Mouse (Mus musculus): ENCODE results near the gene Slc25a47.
A peak's percentile ranks its signal among the peaks of the same experiment; 100 is the strongest.

The Slc25a47 gene

DNA sequence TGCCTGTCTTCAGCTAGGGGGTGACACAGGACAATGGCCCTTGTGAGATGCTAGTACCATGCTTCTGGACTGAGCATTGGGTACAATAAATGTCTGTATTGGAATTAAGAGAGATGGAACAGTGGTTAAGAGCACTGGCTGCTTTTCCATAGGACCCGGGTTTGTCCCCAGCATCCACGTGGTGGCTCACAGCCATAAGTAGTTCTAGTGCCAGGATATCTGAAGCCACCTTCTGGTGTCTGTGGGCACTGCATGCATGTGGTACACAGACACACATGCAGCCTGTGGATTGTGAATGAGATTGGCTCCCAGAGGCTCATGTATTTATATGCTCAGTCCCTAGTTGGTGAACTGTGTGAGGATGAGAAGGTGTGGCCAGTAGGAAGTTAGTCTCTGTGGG, 33.7 kb downstream of the Slc25a47 start:
- DNase-seq = peak; percentile 25 to 26

DNA sequence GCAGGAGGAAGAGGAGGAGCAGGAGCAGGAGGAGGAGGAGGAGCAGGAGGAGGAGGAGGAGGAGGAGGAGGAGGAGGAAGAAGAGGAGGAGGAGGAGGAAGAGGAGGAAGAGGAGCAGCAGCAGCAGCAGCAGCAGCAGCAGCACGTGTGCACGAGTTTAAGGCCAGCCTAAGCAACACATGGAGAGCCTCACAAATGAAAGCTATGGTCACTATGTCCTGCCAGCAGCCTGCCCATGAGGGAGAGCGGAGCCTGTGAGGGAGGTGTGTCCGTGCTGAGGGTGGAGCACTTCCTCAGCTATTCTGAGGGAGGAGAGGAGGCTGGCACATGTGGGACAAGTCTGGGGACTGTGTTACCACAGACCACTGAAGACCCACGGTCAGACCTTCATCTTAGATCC, 37.3 kb downstream of the Slc25a47 start:
- DNase-seq = no peak

DNA sequence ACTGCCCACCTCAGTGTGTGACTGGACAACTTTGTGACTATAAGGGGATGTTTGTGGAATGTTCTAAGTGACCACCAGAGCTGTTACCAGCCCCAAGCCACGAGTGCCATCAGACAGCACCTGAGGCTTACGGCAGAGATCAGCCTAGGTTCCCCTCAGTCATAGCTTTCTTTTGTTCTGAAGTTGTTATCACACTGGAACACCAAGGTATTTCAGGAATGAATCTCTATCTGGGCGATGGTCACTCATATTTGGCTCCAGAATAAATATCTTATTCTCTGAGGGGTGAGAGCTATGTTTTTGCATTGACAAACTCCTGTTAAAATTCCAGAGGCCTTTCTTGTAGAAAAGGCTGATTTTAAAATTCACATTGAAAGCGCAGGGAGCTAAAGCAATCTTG, 43.3 kb downstream of the Slc25a47 start:
- DNase-seq = no peak

DNA sequence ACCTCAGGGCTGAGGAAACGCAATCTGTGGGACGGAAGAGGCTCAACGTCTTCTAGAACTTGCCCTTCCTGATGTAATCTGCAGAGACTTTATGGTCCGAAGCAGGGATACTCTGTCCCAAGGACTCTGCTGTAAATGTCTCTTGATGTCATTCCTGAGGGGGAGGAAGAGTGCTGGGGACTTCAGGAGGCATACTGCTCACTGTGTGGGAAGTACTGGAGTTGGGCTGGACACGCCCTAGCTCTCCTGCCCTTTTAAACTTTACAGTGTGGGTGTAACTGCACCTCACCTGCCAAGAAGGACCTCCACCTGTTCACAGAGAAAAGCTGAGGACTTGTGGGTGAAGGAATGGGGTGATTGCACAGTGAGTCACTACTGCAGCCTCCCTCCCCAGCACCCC, 44.8 kb downstream of the Slc25a47 start:
- DNase-seq = no peak

DNA sequence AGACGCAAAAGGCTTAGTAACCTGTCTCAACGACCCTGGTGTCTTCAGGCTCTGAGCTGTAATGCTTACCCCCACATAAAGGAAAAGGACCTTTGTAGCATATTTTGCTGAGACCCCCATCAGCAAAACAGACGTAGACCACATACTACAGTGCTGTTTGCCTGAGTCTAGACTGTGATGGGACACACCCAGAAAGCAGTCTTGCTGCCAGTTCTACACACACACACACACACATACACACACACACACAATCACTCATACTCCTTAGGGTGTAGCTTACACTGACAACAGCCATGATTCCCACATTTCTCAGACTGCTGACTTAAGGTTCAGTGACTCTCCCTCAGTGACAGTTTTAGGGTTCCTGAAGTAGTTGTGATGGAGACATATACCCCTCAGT, 45.3 kb downstream of the Slc25a47 start:
- no peak for DNase-seq

DNA sequence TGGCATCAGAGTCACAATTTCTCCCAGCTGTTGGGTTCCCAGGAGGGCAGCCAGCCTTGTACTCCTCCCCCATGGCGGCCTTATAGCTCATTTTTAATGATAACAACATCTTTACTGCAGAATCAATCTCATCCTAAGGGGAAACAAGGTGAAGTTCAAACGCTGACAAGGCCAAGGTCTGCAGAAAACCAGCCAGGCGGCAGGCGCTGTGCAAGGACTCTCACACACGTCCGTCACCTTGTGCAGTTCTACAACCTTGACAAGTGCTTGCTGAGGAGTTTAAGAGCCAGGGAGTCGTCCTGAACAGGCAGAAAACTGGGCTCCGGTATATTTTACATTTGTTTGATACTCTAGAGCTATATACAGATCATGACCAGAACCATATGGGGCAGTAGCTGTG, 46.9 kb downstream of the Slc25a47 start:
- no peak for DNase-seq

DNA sequence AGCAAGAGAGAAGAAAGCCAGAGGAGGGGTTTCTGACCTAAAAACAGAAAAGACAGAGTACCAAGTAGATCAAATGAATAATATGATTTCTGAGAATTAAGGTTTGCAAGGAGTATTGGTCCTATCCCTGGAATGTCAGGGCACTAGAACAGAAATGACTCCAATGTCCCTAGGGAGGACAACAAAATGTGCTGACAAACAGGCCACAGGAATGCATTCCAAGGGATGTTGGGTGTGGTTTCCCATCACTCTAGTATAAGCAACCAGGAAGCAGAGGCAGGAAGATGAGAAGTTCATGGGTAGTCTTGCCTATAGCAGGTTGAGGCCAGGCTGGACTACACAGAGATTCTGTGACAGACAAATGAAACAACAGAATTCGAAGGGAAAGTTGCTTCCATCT, 50.1 kb downstream of the Slc25a47 start:
- DNase-seq = no peak

DNA sequence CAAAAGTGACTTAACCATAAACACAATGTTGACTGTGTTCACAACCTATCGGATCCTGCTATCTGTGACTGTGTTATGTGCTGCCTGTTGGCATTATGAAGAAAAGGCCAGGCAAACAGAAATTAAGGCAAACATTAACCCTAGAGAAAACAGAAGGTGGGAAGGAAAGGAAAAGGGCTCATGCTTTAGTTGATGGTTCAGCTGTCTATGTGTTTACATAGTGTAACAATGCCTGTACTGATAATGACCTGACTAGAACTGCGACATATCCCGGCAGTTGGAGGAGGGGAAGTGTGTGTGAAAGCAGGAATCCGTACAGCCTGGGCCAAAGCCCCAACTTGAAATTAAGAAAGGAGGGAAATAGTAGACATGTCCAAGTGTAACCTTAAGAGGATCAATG, 51.2 kb downstream of the Slc25a47 start:
- DNase-seq = no peak

DNA sequence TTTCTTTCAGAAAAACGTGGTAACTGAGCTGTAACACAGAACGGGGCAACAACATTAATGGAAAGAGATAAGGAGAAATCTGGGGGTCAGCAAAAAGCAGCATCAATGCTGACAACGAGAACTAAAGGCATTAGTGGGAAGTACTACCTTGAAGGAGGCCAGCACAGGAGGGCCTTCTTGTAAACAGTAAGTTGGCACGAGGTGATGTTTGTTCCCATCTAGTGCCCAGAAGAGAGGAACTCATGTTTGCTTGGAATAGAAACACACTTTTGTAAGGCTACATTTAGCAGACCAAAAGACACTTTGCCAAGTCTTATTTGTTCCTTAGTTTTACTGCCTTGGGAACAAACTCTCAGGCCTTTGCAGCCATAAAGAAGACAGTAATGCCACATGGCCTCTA, 52.8 kb downstream of the Slc25a47 start:
- no peak for DNase-seq

DNA sequence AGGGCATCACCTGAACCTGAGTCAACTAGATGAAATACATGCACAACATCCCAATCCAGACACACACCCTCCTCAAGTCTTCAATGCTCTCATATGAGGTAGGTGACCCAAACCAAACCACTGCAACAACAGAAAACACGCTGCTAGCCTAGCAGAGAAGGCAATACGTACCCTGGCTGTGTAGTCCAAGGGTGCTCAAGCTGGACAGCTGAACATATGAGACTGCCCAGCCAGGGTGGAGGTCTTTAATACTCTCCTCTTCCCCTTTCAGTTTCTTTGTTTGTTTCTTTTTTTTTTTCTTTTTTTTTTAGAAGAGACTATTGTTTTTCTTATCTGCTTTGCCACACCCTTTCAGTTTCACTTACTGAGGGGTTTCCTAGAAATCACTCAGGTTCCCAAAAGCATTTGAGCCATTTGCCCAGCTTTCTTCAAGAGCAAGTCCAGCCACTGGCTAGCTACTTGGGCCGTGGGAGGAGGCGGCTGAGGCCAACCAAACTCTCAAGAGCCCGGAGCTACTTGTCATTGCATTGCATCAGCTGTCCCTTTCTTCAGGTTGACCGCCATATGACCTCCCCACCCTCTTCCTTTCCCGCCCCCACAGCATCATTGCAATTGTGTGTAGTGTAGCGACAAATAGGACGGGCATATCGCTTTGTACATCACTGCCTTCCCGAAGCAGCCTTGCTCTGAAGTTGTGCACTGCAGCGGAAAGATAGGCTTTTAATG, 57.3 kb downstream of the Slc25a47 start, which contains the start of gene Wdr25:
Gene Wdr25 (plus strand): TSS at position 643 of the 726 bp plus-strand sequence.
- DNase-seq = no peak

DNA sequence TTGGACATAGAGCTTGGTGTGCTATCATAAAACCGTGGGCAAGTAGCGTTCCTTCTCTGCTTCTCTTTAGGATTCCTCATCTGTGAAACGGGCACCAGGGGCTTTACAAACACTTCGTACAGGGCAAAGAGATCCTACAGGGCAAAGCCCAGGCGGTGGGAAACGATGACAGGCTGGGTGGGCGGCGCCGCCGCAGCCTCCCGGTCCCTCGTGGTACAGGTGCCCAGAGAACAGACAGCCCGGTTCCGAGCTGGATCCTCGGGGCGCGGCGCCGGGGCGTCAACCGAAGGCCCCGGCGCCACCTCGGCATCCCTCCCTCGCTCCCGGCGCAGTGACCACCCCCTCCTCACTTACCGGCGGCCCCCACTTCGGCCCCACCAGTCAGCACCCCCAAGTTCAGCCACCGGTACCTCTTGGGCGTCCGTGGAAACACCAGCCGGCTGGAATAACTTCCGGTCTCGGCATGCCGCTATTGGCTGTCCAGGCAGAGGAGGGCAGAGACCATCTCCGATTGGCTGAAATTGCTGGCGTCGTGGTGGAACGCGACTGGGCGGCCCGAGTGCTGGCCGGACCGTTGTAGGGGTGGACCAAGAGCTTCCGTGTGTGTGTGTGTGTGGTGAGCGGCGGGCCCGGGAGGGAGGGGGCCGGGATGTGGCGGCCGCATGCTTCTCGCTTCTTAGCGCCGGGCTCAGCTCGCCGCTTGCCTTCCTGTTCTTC, 58.0 kb downstream of the Slc25a47 start, which contains the start of gene Wars:
Gene Wars (minus strand): TSS at position 460 of the 717 bp plus-strand sequence.
- peak; percentile 87 to 93 for DNase-seq

DNA sequence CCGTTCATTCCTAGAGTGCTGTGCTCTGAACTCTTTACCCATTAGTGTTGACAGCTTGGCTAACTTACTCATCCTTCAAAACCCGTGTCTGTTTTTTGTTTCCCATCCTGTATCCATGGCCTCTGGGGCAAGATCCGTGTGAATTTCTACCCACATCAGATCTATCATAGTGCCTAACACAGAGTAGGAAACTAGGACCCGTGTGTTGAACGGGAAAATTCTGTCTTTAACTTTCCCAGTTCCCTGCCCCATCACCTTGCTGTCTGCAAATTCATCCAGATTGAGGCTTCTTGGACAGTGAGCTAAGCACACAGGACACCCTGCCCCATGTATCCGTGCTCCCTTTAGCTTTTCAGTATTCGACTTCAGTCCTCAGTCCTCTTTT, 58.6 kb downstream of the Slc25a47 start:
- no peak for DNase-seq

DNA sequence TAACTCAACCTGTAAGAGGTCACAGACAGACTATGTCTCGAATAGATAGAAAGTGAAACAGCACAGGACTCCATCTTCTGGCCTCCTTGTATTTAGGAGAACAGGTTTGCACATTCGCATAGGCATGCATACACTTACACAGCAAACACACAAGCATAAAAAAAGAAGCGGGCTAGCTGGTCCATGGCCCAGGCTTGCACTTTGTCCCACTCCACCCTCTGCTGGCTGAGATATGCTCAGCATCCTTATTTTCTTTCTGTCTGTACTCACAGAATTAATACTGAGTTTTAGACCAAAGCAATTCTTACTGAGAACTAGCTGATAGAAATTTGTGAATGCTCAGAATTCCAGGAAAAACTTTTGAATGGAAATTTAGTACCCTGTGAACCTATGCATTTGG, 60.2 kb downstream of the Slc25a47 start:
- no peak for DNase-seq

DNA sequence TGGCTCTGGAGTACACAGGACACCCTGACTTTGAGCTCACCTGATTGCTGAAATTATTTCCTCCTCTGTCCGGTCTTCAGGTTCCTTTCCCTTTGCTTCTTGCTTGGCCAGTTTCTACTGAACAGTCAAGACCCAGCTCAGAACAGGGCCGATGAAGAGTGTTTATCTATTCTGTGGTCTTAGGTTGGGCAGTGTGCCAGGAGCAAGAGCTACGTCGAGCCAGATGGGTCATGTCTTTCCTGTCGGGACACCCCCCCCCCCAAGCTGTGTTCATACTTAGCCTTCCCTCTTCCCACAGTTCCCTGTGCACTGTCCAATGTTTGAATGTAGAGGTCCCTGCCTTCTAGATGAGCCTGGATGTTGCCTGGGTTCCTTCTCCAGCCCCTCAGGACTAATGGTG, 65.5 kb downstream of the Slc25a47 start:
- DNase-seq = no peak

DNA sequence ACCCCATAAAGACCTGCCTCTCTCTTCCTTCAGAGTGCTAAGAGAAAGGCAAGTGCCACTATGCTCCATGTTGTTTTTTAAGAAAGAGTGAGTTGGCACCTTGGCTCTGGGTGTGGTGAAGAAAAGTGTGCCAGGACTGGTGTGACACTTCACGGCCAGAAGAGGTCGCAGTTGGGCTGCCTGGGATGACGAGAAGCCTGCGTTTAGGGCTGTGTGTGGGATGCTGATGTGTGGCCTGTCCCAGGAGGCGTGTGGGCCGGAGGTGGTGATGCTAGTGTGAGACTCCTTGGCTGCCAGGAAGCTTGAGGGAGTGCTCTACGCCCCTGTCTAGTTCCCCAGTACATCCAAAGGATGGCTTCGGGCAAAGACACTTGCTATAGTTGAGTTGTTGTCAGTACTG, 67.1 kb downstream of the Slc25a47 start:
- peak; percentile 39 for DNase-seq

DNA sequence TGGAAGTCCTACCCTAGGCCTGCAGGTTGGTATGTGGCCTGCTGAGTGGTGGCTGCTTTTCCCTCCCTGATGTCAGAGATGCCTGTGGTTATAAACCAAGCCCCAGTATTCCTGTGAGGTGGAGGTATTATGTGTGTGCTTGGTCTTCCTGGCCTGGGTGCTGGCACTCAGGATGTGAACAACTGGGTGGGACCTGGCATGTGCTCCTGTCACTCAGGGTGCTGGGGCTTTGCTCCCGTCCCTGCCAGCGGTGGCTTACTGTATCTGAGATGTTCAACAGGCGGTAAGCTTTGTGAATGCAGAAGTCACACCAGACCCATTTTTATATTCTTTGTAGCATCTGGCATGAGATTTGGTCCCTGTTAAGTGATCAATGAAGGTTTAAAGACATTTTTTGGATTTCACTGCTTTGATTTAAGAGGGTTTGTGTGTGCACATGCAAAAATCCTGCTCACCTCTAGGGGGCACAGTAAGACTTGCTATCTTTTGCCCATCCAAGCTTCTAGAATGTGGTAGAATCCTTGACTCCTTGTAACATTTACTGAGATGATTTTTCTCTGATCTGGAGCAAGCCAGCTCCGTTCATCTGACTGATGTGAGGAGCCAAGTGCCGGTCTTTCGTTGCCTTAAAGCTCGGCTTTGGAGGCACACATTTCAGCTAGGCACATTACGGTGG, 67.9 kb downstream of the Slc25a47 start:
- peak in 1 of 2 experiments; percentile 37 for DNase-seq

DNA sequence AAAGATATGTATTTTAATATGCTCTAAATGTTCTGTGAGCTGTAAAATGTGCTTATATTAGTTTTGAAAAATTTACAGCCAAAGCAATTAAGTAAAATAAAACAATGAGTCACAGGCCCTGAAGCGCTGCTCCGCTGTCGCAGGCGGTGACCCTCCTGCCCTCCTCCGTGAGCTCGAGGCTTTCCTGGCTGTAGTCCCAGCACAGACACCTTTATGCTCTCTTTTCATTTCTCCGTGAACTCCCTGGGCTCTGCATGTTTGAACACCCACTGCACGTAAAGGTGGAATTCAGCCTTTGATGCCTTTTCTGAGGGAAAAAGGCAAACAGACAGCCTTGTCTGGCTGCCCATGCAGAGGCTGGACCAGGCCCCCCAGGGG, 68.4 kb downstream of the Slc25a47 start:
- no peak for DNase-seq

DNA sequence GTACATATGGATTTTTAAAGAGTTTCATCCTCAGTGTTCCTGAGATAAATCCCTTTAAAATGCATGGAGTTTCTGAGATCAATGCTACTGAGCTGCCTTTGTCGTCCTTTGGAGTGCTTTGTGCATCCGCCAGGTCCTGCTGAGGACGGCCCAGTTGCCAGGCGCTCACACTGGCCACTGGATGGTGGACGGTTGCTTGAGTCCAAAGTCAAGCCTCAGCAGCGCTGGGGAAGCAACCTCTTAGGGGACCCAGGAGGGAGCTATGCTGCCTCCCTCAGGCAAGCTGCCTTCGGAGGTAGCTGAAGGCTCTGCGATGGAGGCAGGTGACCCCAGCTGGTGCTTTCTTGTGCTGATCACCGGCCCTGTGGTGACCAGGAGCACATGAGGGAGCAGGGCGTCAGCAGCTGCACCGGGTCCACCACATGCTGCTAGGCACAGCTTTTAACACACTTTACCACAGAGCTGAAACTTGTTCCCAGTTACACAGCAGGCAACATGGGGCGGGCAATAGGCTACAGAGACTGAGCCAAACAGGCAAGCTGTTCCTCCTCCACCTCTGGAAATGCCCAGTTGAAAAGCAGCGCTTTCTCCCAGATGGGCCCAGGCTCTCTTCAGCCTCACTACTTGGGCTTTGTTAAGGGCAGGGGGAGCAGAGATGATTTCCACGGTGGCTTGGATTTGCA, 69.9 kb downstream of the Slc25a47 start:
- DNase-seq = no peak

DNA sequence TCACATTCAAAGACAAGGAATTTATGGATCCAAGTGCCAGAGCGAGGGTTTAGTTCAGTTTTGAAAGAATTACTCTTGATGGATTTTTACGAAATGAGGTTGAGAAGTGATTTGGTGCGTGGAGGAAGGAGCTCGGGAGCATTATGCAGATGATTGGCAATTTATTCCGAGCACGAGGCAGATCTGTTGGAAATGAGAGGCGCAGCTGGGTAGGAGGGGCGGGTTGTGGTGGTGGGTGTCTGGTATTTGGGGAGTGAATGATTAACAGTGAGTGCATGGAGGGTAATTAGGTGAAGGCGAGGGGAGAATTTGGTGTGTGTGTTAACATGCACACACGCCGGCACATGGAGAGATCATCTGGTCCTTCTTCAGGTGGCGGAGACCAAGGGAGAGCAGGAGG, 70.6 kb downstream of the Slc25a47 start:
- DNase-seq = no peak

Measured in thymus, postnatal 36 days (tissue).